Mouse (Mus musculus): ENCODE data around the gene Slc1a2. TPM values are rescaled to one million over a fixed set of nuclear protein-coding genes. Genes with fewer than 3 reads are reported as not detected.

Slc1a2 gene
- polyA plus RNA-seq, 1 experiment from 2014 or later: 19.8 TPM

- no peaks in the 10 kb centered on the region for H3K27me3 ChIP-seq (ENCODE audit: control insufficient read depth, insufficient read depth, low read length)
- peak overlapping the region; percentile 85 for H3K9ac ChIP-seq (ENCODE audit: low read depth, low read length)
- DNase-seq (ENCODE audit: low spot score): peak; percentile 82
- H3K4me3 ChIP-seq (ENCODE audit: low read depth, low read length): peak overlapping the region; percentile 74
- no peaks in the 10 kb centered on the region for H3K36me3 ChIP-seq (ENCODE audit: control insufficient read depth, insufficient read depth, low read length)
- peaks cover 7% of the 10 kb centered on the region for H3K4me1 ChIP-seq (replicated peaks; ENCODE audit: control insufficient read depth, insufficient read depth, low read length)
- under 1% methylated on average over 69 of the region's 80 CpGs for WGBS
- H3K4me2 ChIP-seq (replicated peaks; ENCODE audit: low read depth, low read length): peak overlapping the region; percentile 89
- ATAC-seq (ENCODE audit: low FRiP score): peak; percentile 72
- H3K9me3 ChIP-seq (ENCODE audit: control insufficient read depth, low read length): no peaks in the 10 kb centered on the region
- peak overlapping the region; percentile 89 for H3K27ac ChIP-seq (ENCODE audit: low read depth, low read length)
Observed at GRCm38 (mm10) chr2:102658661-102659520, 432 bp downstream of the Slc1a2 start.

- peak; percentile 62 for DNase-seq (ENCODE audit: low spot score)
- ATAC-seq (ENCODE audit: low FRiP score): no peak
- Histone ChIP-seq H3K4me1 (replicated peaks; ENCODE audit: control insufficient read depth, insufficient read depth, low read length) (peaks cover 7% of the 10 kb centered on the region), H3K9ac (ENCODE audit: low read depth, low read length) (peak overlapping the region; percentile 85), H3K4me3 (ENCODE audit: low read depth, low read length) (peak overlapping the region; percentile 74), H3K9me3 (ENCODE audit: control insufficient read depth, low read length) (no peaks in the 10 kb centered on the region), H3K27ac (ENCODE audit: low read depth, low read length) (peak overlapping the region; percentile 89), H3K36me3 (ENCODE audit: control insufficient read depth, insufficient read depth, low read length) (no peaks in the 10 kb centered on the region), H3K27me3 (ENCODE audit: control insufficient read depth, insufficient read depth, low read length) (no peaks in the 10 kb centered on the region), H3K4me2 (replicated peaks; ENCODE audit: low read depth, low read length) (peak overlapping the region; percentile 89)
- under 1% methylated on average over 10 of the region's 10 CpGs for WGBS
Observed at GRCm38 (mm10) chr2:102659521-102659830, 1.0 kb downstream of the Slc1a2 start.

GRCm38 (mm10) chr2:102661052-102661451, 2.6 kb downstream of the Slc1a2 start:
- DNase-seq (ENCODE audit: low spot score) (no peak), ATAC-seq (ENCODE audit: low FRiP score) (no peak)
- peak overlapping the region; percentile 13; the same call in 1 of the 2 replicates for H3K4me3 ChIP-seq (ENCODE audit: low read depth, low read length)
- no peaks in the 10 kb centered on the region for H3K9me3 ChIP-seq (ENCODE audit: control insufficient read depth, low read length)
- WGBS: 41% methylated on average over 2 of the region's 2 CpGs
- 0 out of 2 replicates have a peak overlapping the region, but pooled peaks have one; percentile 15 for H3K9ac ChIP-seq (ENCODE audit: low read depth, low read length)
- peaks cover 7% of the 10 kb centered on the region for H3K4me1 ChIP-seq (replicated peaks; ENCODE audit: control insufficient read depth, insufficient read depth, low read length)
- H3K27ac ChIP-seq (ENCODE audit: low read depth, low read length): peak overlapping the region; percentile 56; the same call in 1 of the 2 replicates
- H3K4me2 ChIP-seq (replicated peaks; ENCODE audit: low read depth, low read length): peak overlapping the region; percentile 89; the same call in 1 of the 2 replicates
- no peaks in the 10 kb centered on the region for H3K27me3 ChIP-seq (ENCODE audit: control insufficient read depth, insufficient read depth, low read length)
- no peaks in the 10 kb centered on the region for H3K36me3 ChIP-seq (ENCODE audit: control insufficient read depth, insufficient read depth, low read length)

- DNase-seq (ENCODE audit: low spot score) (no peak), ATAC-seq (ENCODE audit: low FRiP score) (no peak)
- no peak overlapping the region for H3K4me3 ChIP-seq (ENCODE audit: low read depth, low read length)
- no peaks in the 10 kb centered on the region for H3K27me3 ChIP-seq (ENCODE audit: control insufficient read depth, insufficient read depth, low read length)
- peaks cover 7% of the 10 kb centered on the region for H3K4me1 ChIP-seq (replicated peaks; ENCODE audit: control insufficient read depth, insufficient read depth, low read length)
- peak overlapping the region; percentile 17 for H3K4me2 ChIP-seq (replicated peaks; ENCODE audit: low read depth, low read length)
- no peaks in the 10 kb centered on the region for H3K36me3 ChIP-seq (ENCODE audit: control insufficient read depth, insufficient read depth, low read length)
- H3K9ac ChIP-seq (ENCODE audit: low read depth, low read length): no peak overlapping the region
- no peaks in the 10 kb centered on the region for H3K9me3 ChIP-seq (ENCODE audit: control insufficient read depth, low read length)
- 61% methylated on average over 9 of the region's 9 CpGs for WGBS
- H3K27ac ChIP-seq (ENCODE audit: low read depth, low read length): peak overlapping the region; percentile 61
Observed at GRCm38 (mm10) chr2:102662911-102663310, 4.5 kb downstream of the Slc1a2 start.

- DNase-seq (ENCODE audit: low spot score) (no peak), ATAC-seq (ENCODE audit: low FRiP score) (peak; percentile 10)
- Histone ChIP-seq H3K27ac (ENCODE audit: low read depth, low read length) (peak overlapping the region; percentile 61), H3K4me3 (ENCODE audit: low read depth, low read length) (no peak overlapping the region), H3K4me1 (replicated peaks; ENCODE audit: control insufficient read depth, insufficient read depth, low read length) (peaks cover 7% of the 10 kb centered on the region), H3K4me2 (replicated peaks; ENCODE audit: low read depth, low read length) (no peak overlapping the region), H3K27me3 (ENCODE audit: control insufficient read depth, insufficient read depth, low read length) (no peaks in the 10 kb centered on the region), H3K9me3 (ENCODE audit: control insufficient read depth, low read length) (no peaks in the 10 kb centered on the region), H3K9ac (ENCODE audit: low read depth, low read length) (no peak overlapping the region), H3K36me3 (ENCODE audit: control insufficient read depth, insufficient read depth, low read length) (no peaks in the 10 kb centered on the region)
- WGBS: 19% methylated on average over 6 of the region's 6 CpGs
Observed at GRCm38 (mm10) chr2:102663339-102663738, 4.9 kb downstream of the Slc1a2 start.

GRCm38 (mm10) chr2:102663865-102664264, 5.4 kb downstream of the Slc1a2 start:
- Histone ChIP-seq H3K9ac (ENCODE audit: low read depth, low read length) (no peak overlapping the region), H3K36me3 (ENCODE audit: control insufficient read depth, insufficient read depth, low read length) (no peaks in the 10 kb centered on the region), H3K9me3 (ENCODE audit: control insufficient read depth, low read length) (no peaks in the 10 kb centered on the region), H3K4me3 (ENCODE audit: low read depth, low read length) (no peak overlapping the region), H3K4me1 (replicated peaks; ENCODE audit: control insufficient read depth, insufficient read depth, low read length) (peaks cover 7% of the 10 kb centered on the region), H3K4me2 (replicated peaks; ENCODE audit: low read depth, low read length) (no peak overlapping the region), H3K27ac (ENCODE audit: low read depth, low read length) (peak overlapping the region; percentile 61; the same call in 1 of the 2 replicates), H3K27me3 (ENCODE audit: control insufficient read depth, insufficient read depth, low read length) (no peaks in the 10 kb centered on the region)
- no peak for DNase-seq (ENCODE audit: low spot score)
- ATAC-seq (ENCODE audit: low FRiP score): peak; percentile 53
- WGBS: 40% methylated on average over 3 of the region's 3 CpGs

GRCm38 (mm10) chr2:102667981-102668380, 9.5 kb downstream of the Slc1a2 start:
- H3K9me3 ChIP-seq (ENCODE audit: control insufficient read depth, low read length): no peaks in the 10 kb centered on the region
- H3K4me2 ChIP-seq (replicated peaks; ENCODE audit: low read depth, low read length): no peak overlapping the region
- H3K27ac ChIP-seq (ENCODE audit: low read depth, low read length): no peak overlapping the region
- H3K27me3 ChIP-seq (ENCODE audit: control insufficient read depth, insufficient read depth, low read length): no peaks in the 10 kb centered on the region
- DNase-seq (ENCODE audit: low spot score): no peak
- no peak for ATAC-seq (ENCODE audit: low FRiP score)
- WGBS: 89% methylated on average over 6 of the region's 6 CpGs
- no peak overlapping the region for H3K4me3 ChIP-seq (ENCODE audit: low read depth, low read length)
- H3K36me3 ChIP-seq (ENCODE audit: control insufficient read depth, insufficient read depth, low read length): no peaks in the 10 kb centered on the region
- no peaks in the 10 kb centered on the region for H3K4me1 ChIP-seq (replicated peaks; ENCODE audit: control insufficient read depth, insufficient read depth, low read length)
- no peak overlapping the region for H3K9ac ChIP-seq (ENCODE audit: low read depth, low read length)

- WGBS: 51% methylated on average over 6 of the region's 6 CpGs
- H3K9me3 ChIP-seq (ENCODE audit: control insufficient read depth, low read length): no peaks in the 10 kb centered on the region
Observed at GRCm38 (mm10) chr2:102669580-102669979, 11.1 kb downstream of the Slc1a2 start.

GRCm38 (mm10) chr2:102674582-102674981, 16.1 kb downstream of the Slc1a2 start:
- H3K4me3 ChIP-seq (ENCODE audit: low read depth, low read length): no peak overlapping the region
- no peak overlapping the region for H3K4me2 ChIP-seq (replicated peaks; ENCODE audit: low read depth, low read length)
- H3K4me1 ChIP-seq (replicated peaks; ENCODE audit: control insufficient read depth, insufficient read depth, low read length): no peaks in the 10 kb centered on the region
- DNase-seq (ENCODE audit: low spot score) (no peak), ATAC-seq (ENCODE audit: low FRiP score) (no peak)
- no peaks in the 10 kb centered on the region for H3K27me3 ChIP-seq (ENCODE audit: control insufficient read depth, insufficient read depth, low read length)
- H3K9me3 ChIP-seq (ENCODE audit: control insufficient read depth, low read length): no peaks in the 10 kb centered on the region
- 67% methylated on average over 2 of the region's 2 CpGs for WGBS
- no peak overlapping the region for H3K9ac ChIP-seq (ENCODE audit: low read depth, low read length)
- H3K36me3 ChIP-seq (ENCODE audit: control insufficient read depth, insufficient read depth, low read length): no peaks in the 10 kb centered on the region
- no peak overlapping the region for H3K27ac ChIP-seq (ENCODE audit: low read depth, low read length)

More at GRCm38 (mm10) chr2:102669580-102669979, 11.1 kb downstream of the Slc1a2 start:
- H3K4me3 ChIP-seq (ENCODE audit: low read depth, low read length): no peak overlapping the region
- no peak for DNase-seq (ENCODE audit: low spot score)
- no peak for ATAC-seq (ENCODE audit: low FRiP score)
- H3K27ac ChIP-seq (ENCODE audit: low read depth, low read length): no peak overlapping the region
- H3K4me1 ChIP-seq (replicated peaks; ENCODE audit: control insufficient read depth, insufficient read depth, low read length): no peaks in the 10 kb centered on the region
- H3K4me2 ChIP-seq (replicated peaks; ENCODE audit: low read depth, low read length): no peak overlapping the region
- H3K27me3 ChIP-seq (ENCODE audit: control insufficient read depth, insufficient read depth, low read length): no peaks in the 10 kb centered on the region
- H3K9ac ChIP-seq (ENCODE audit: low read depth, low read length): no peak overlapping the region
- H3K36me3 ChIP-seq (ENCODE audit: control insufficient read depth, insufficient read depth, low read length): no peaks in the 10 kb centered on the region

Measured in hindbrain, embryonic 11.5 days (tissue).